Mouse (Mus musculus) embryonic facial prominence, embryonic 10.5 days (tissue): ENCODE results near the gene Dnajc12. TPM values are rescaled to one million over a fixed set of nuclear protein-coding genes. Genes with fewer than 3 reads are reported as not detected.
"Not testable (repeated sequence)": the region's sequence is repeated elsewhere in the genome, so short reads cannot be mapped to it uniquely, and the experiment has no call there.

Source experiments
- DNase-seq: peaks from one replicate; pipeline ENCODE4 v3.0.0-alpha.2; 2017; ENCODE audit warnings: low spot score
- H3K27ac ChIP-seq: fragments of 300-500 bp; sonication (generic); replicated peaks from 2 replicates; pipeline ENCODE4 v1.5.1; 2016; ENCODE audit warnings: mild to moderate bottlenecking
- H3K27me3 ChIP-seq: fragments of 300-500 bp; sonication (generic); replicated peaks from 2 replicates; pipeline ENCODE4 v1.6.1; 2016; ENCODE audit warnings: low read depth, mild to moderate bottlenecking; ENCODE audit not compliant: poor library complexity, severe bottlenecking
- H3K36me3 ChIP-seq: fragments of 300-500 bp; sonication (generic); replicated peaks from 2 replicates; pipeline ENCODE4 v1.6.1; 2016; ENCODE audit warnings: mild to moderate bottlenecking, moderate library complexity
- H3K4me1 ChIP-seq: fragments of 300-500 bp; sonication (generic); 2 replicates; pipeline ENCODE4 v1.6.1; 2016
- H3K4me3 ChIP-seq: fragments of 300-500 bp; sonication (generic); 2 replicates; pipeline ENCODE4 v1.5.1; 2016; ENCODE audit warnings: mild to moderate bottlenecking, moderate library complexity
- H3K9me3 ChIP-seq: fragments of 300-500 bp; sonication (generic); 2 replicates; pipeline ENCODE4 v1.6.1; 2016; ENCODE audit warnings: mild to moderate bottlenecking
- WGBS: fragments of 180-500 bp; shearing (Covaris S2); methylation state at CpG from one replicate; pipeline ENCODE4 v1.1.7; 2016; 5-methylcytosine and 5-hydroxymethylcytosine counted together
- polyA plus RNA-seq: library from polyadenylated mRNA; unstranded; fragments of >200 nt; fragmentation: Nextera tagmentation; extraction: Ambion mirVana; gene quantifications from 2 replicates; pipeline ENCODE4 v1.2.1, GENCODE M21; 2016

Dnajc12 gene
- polyA plus RNA-seq, 1 experiment from 2014 or later, result 8.7 TPM

- H3K4me1 ChIP-seq, H3K27me3 ChIP-seq, H3K27ac ChIP-seq, H3K9me3 ChIP-seq, H3K4me3 ChIP-seq, DNase-seq, H3K36me3 ChIP-seq: not testable (repeated sequence)
- WGBS, result 88% methylated on average over 13 of the region's 13 CpGs
Measured at GRCm38 (mm10) chr10:63444602-63445387, 62.6 kb downstream of the Dnajc12 start.

GRCm38 (mm10) chr10:63453926-63454325 is 71.7 kb downstream of the Dnajc12 start:
- no peak for DNase-seq
- Histone ChIP-seq H3K27me3 (no peaks in the 10 kb centered on the region), H3K4me3 (no peak overlapping the region), H3K9me3 (no peaks in the 10 kb centered on the region), H3K4me1 (no peaks in the 10 kb centered on the region), H3K27ac (no peak overlapping the region), H3K36me3 (no peaks in the 10 kb centered on the region)
- WGBS, result 87% methylated on average over 4 of the region's 4 CpGs

- Histone ChIP-seq H3K36me3 (no peaks in the 10 kb centered on the region), H3K27ac (no peak overlapping the region), H3K4me3 (no peak overlapping the region), H3K4me1 (no peaks in the 10 kb centered on the region), H3K9me3 (no peaks in the 10 kb centered on the region), H3K27me3 (no peaks in the 10 kb centered on the region)
- no peak for DNase-seq
- WGBS, result 64% methylated on average over 8 of the region's 8 CpGs
Measured at GRCm38 (mm10) chr10:63455110-63455878, 73.1 kb downstream of the Dnajc12 start.

GRCm38 (mm10) chr10:63457292-63458128 is 75.3 kb downstream of the Dnajc12 start:
- H3K9me3 ChIP-seq, result no peaks in the 10 kb centered on the region
- WGBS, result 87% methylated on average over 17 of the region's 17 CpGs

More at GRCm38 (mm10) chr10:63457292-63458128, 75.3 kb downstream of the Dnajc12 start:
- Histone ChIP-seq H3K27me3 (no peaks in the 10 kb centered on the region), H3K4me1 (no peaks in the 10 kb centered on the region), H3K4me3 (no peak overlapping the region), H3K27ac (no peak overlapping the region), H3K36me3 (no peaks in the 10 kb centered on the region)
- DNase-seq, result no peak

Other genes starting within 250 kb of the Dnajc12 start
- 0.04 TPM in 1 of 2 replicates, not detected in the other for gene Mypn, start 178.5 kb upstream of the Dnajc12 start, polyA plus RNA-seq
- gene Herc4, start 138.6 kb upstream of the Dnajc12 start, polyA plus RNA-seq, result 46.1 and 50.5 TPM in 2 replicates
- 6.3 and 6.4 TPM in 2 replicates for gene Sirt1, start 739 bp upstream of the Dnajc12 start, polyA plus RNA-seq
- gene Gm7075, start 39.3 kb downstream of the Dnajc12 start, polyA plus RNA-seq, result not detected in 2 replicates
- 0.10 and 0.22 TPM in 2 replicates for gene Ctnna3, start 47.7 kb downstream of the Dnajc12 start, polyA plus RNA-seq